Mouse (Mus musculus) myocyte (in vitro differentiated cells): Measurements from ENCODE around the gene Irak4. TPM values are rescaled to one million over a fixed set of nuclear protein-coding genes. Genes with fewer than 3 reads are reported as not detected.

Source experiments
- H3K27me3 ChIP-seq: one replicate; pipeline ENCODE4 v1.6.1; 2011; ENCODE audit not compliant: control insufficient read depth, insufficient read depth, insufficient read length
- H3K36me3 ChIP-seq: one replicate; pipeline ENCODE4 v1.6.1; 2011; ENCODE audit not compliant: control insufficient read depth, insufficient read depth
- H3K4me2 ChIP-seq: one replicate; pipeline ENCODE4 v1.6.1; 2011; ENCODE audit warnings: low read depth, control low read depth
- H3K4me3 ChIP-seq: one replicate; pipeline ENCODE4 v1.5.1; 2011; ENCODE audit warnings: mild to moderate bottlenecking, control low read depth, moderate library complexity
- H3K79me2 ChIP-seq: one replicate; pipeline ENCODE4 v1.6.1; 2011; ENCODE audit not compliant: control insufficient read depth, insufficient read depth
- H3ac ChIP-seq: one replicate; pipeline ENCODE4 v1.6.1; 2011; ENCODE audit not compliant: control insufficient read depth, insufficient read length
- CEBPB ChIP-seq: IDR thresholded peaks from 2 replicates; pipeline ENCODE4 v1.6.1; 2011; ENCODE audit warnings: mild to moderate bottlenecking, moderate library complexity; ENCODE audit not compliant: poor library complexity, insufficient read depth, severe bottlenecking
- E2F4 ChIP-seq: IDR thresholded peaks from one replicate; pipeline ENCODE4 v1.6.1; 2011; ENCODE audit warnings: mild to moderate bottlenecking, control low read depth, moderate library complexity; ENCODE audit not compliant: insufficient read depth
- MAX ChIP-seq: IDR thresholded peaks from one replicate; pipeline ENCODE4 v1.6.1; 2011; ENCODE audit warnings: low read depth, mild to moderate bottlenecking, control low read depth
- MYOD1 ChIP-seq, 3 experiments: IDR thresholded peaks; one replicate each; pipeline ENCODE4 v1.6.1; 2011; ENCODE audit warnings: control low read depth in 2 of 3, low read depth in 2 of 3, mild to moderate bottlenecking in 2 of 3, moderate library complexity in 1 of 3; ENCODE audit not compliant: insufficient read length in 2 of 3, control insufficient read depth in 1 of 3
- MYOG ChIP-seq, 3 experiments: IDR thresholded peaks; one replicate each; pipeline ENCODE4 v1.6.1; 2011; ENCODE audit warnings: control low read depth in 2 of 3, low read depth in 2 of 3, mild to moderate bottlenecking in 2 of 3; ENCODE audit not compliant: insufficient read length in 2 of 3, control insufficient read depth in 1 of 3, insufficient read depth in 1 of 3
- POLR2A ChIP-seq: IDR thresholded peaks from one replicate; pipeline ENCODE4 v1.6.1; 2011; ENCODE audit warnings: low read depth, mild to moderate bottlenecking, control low read depth, moderate library complexity; ENCODE audit not compliant: insufficient read length
- POLR2AphosphoS2 ChIP-seq: IDR thresholded peaks from one replicate; pipeline ENCODE4 v1.6.1; 2011; ENCODE audit warnings: low read depth, control low read depth; ENCODE audit not compliant: insufficient read length
- REST ChIP-seq: IDR thresholded peaks from one replicate; pipeline ENCODE4 v1.6.1; 2011; ENCODE audit warnings: mild to moderate bottlenecking, control low read depth, moderate library complexity; ENCODE audit not compliant: insufficient read depth, insufficient read length
- SRF ChIP-seq: IDR thresholded peaks from one replicate; pipeline ENCODE4 v1.6.1; 2011; ENCODE audit warnings: low read depth; ENCODE audit not compliant: control insufficient read depth, insufficient read length
- TCF12 ChIP-seq: IDR thresholded peaks from one replicate; pipeline ENCODE4 v1.6.1; 2011; ENCODE audit warnings: mild to moderate bottlenecking, control low read depth; ENCODE audit not compliant: poor library complexity, insufficient read depth, severe bottlenecking
- TCF3 ChIP-seq: IDR thresholded peaks from one replicate; pipeline ENCODE4 v1.6.1; 2011; ENCODE audit warnings: low read depth, control low read depth; ENCODE audit not compliant: insufficient read length
- USF1 ChIP-seq: IDR thresholded peaks from one replicate; pipeline ENCODE4 v1.6.1; 2011; ENCODE audit warnings: low read depth, mild to moderate bottlenecking, control low read depth, moderate library complexity
- polyA plus RNA-seq: library from polyadenylated mRNA; unstranded; fragments of >200 nt; fragmentation: generic; extraction: Trizol; gene quantifications from one replicate; pipeline ENCODE4 v1.2.1, GENCODE M21; 2012; ENCODE audit warnings: missing spikeins

The Irak4 gene
- polyA plus RNA-seq, 1 experiment = 7.0 TPM

DNA sequence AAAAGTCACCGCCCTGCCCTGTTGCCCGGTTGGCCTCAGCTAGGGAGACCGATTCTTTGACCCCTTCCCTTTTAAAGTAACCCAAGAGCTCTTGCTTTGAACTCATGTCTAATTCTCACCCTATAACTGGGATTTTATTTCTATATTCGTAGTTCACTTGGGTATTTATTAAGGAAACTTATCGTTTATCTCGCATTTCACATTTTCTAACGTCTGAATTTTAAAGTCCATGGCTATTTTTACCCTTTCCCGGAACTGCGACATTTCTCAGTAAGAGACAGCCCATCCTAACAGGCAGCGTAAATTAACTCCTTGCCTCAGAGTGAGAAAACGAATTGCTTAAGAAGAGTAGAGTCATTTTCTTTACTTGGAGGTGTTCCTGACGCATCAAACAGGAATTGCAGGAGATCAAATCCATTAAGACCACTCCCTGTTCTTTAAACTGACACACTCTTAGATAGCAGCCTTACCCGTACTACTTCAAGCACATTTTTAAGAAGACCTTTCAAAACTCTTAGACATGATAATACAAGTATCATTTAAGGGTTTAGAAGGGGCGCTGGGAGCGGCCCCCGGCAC, 25.4 kb upstream of the Irak4 start:
- H3K4me3 ChIP-seq = no peak overlapping the region
- TF ChIP-seq MYOG (IDR thresholded peaks at IDR 0.05; ENCODE audit: control insufficient read depth in 1 of 3, insufficient read depth in 1 of 3, insufficient read length in 2 of 3, low read depth in 2 of 3) (no peak), MAX (no peak), POLR2AphosphoS2 (no peak), SRF (no peak), POLR2A (no peak), REST (no peak), CEBPB (no peak), E2F4 (no peak), USF1 (no peak), MYOD1 (IDR thresholded peaks at IDR 0.05; ENCODE audit: control insufficient read depth in 1 of 3, insufficient read length in 2 of 3, low read depth in 2 of 3) (no peak), TCF3 (no peak), TCF12 (no peak)
- peaks cover 21% of the 10 kb centered on the region for H3K27me3 ChIP-seq
- no peaks in the 10 kb centered on the region for H3K79me2 ChIP-seq
- no peaks in the 10 kb centered on the region for H3K36me3 ChIP-seq
- no peak overlapping the region for H3ac ChIP-seq
- H3K4me2 ChIP-seq = no peak overlapping the region

DNA sequence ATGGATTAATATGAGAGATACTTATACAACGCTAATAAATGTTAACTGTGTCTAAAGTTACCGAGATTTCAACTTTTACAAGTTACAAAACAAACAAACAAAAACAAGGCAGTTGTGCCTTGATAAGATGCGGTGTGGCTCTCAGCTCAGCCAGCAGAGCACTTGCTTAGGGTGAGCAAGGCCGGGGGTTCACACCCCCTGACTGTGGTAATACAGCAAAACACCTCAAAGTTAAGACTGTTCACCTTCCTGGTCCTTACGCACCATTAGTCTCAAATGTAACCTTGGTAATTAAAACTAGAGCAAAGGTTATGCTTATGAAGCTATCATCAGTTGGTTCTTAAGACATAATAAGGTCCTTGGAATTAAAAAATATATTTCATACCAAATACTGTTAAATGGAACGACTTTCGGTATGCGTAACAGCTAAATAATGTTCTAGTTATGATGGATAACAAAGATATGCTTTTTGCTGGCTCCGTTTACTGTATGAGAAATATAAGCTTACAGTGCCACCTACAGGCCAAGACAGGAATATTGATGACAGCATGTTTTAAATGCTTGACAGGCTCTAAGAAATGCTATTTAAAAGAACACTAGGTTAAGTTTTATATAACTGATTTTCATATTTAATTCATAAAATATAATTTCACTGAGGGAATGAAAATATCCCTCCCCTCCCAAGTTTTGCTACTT, 23.1 kb upstream of the Irak4 start:
- no peaks in the 10 kb centered on the region for H3K36me3 ChIP-seq
- peaks cover 13% of the 10 kb centered on the region for H3K27me3 ChIP-seq
- H3K4me2 ChIP-seq = no peak overlapping the region
- H3ac ChIP-seq = no peak overlapping the region
- no peaks in the 10 kb centered on the region for H3K79me2 ChIP-seq
- TF ChIP-seq CEBPB = no peak
- no peak for TF ChIP-seq MYOG (IDR thresholded peaks at IDR 0.05; ENCODE audit: control insufficient read depth in 1 of 3, insufficient read depth in 1 of 3, insufficient read length in 2 of 3, low read depth in 2 of 3)
- no peak for TF ChIP-seq MYOD1 (IDR thresholded peaks at IDR 0.05; ENCODE audit: control insufficient read depth in 1 of 3, insufficient read length in 2 of 3, low read depth in 2 of 3)
- TF ChIP-seq POLR2A = no peak
- TF ChIP-seq POLR2AphosphoS2 = no peak
- no peak for TF ChIP-seq TCF3
- no peak for TF ChIP-seq SRF
- no peak for TF ChIP-seq REST
- TF ChIP-seq E2F4 = no peak
- no peak for TF ChIP-seq MAX
- TF ChIP-seq TCF12 = no peak
- TF ChIP-seq USF1 = no peak
- no peak overlapping the region for H3K4me3 ChIP-seq

DNA sequence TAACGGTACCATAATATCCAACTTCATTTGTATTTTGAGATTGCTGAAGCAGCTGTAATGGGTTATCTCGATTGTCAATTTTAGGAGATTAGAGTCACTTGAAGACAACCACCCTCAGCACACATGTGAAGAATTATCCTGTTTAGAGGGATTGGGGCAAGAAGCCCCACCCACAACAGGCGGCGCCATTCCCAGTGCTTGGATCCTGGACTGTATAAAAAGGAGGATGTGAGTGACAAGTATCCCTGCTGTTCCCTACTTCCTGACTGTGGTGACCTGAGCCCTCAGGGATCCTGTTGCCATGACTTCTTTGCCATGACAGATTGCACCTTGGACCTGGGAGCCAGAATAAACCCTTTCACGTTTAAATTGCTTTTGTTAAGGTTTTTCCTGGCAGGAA, 22.5 kb upstream of the Irak4 start:
- Histone ChIP-seq H3K27me3 (peaks cover 8% of the 10 kb centered on the region), H3K4me3 (no peak overlapping the region), H3K79me2 (no peaks in the 10 kb centered on the region), H3K4me2 (no peak overlapping the region), H3K36me3 (no peaks in the 10 kb centered on the region), H3ac (no peak overlapping the region)
- TF ChIP-seq MYOG (IDR thresholded peaks at IDR 0.05; ENCODE audit: control insufficient read depth in 1 of 3, insufficient read depth in 1 of 3, insufficient read length in 2 of 3, low read depth in 2 of 3) (no peak), MYOD1 (IDR thresholded peaks at IDR 0.05; ENCODE audit: control insufficient read depth in 1 of 3, insufficient read length in 2 of 3, low read depth in 2 of 3) (no peak), TCF3 (no peak), USF1 (no peak), CEBPB (no peak), POLR2AphosphoS2 (no peak), E2F4 (no peak), SRF (no peak), REST (no peak), TCF12 (no peak), MAX (no peak), POLR2A (no peak)

DNA sequence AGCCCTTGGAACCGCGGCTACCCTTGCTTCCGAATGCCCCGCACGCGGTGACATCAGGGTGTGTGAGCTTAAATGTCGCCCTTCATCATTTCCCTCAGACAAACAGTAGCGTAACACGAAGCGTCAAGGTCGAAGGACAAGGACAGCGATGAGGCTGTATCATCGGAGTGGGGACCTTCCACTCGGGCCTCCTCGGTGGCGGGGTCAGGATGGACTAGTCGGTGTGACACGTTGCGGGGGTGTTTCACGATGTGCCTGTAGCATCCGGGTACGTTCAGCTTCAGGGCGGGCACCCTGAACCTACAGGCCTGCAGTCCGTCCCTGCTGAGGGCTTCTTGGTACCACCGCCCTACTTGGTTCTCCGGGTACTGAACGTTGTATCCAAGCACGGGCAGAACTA, 20.2 kb upstream of the Irak4 start:
- no peak overlapping the region for H3K4me3 ChIP-seq
- no peak overlapping the region for H3K4me2 ChIP-seq
- no peak overlapping the region for H3ac ChIP-seq
- H3K79me2 ChIP-seq = no peaks in the 10 kb centered on the region
- peaks cover 8% of the 10 kb centered on the region for H3K36me3 ChIP-seq
- peaks cover 6% of the 10 kb centered on the region for H3K27me3 ChIP-seq
- TF ChIP-seq MAX = no peak
- no peak for TF ChIP-seq POLR2A
- TF ChIP-seq POLR2AphosphoS2 = no peak
- TF ChIP-seq CEBPB = no peak
- no peak for TF ChIP-seq MYOG (IDR thresholded peaks at IDR 0.05; ENCODE audit: control insufficient read depth in 1 of 3, insufficient read depth in 1 of 3, insufficient read length in 2 of 3, low read depth in 2 of 3)
- TF ChIP-seq USF1 = no peak
- no peak for TF ChIP-seq TCF3
- TF ChIP-seq MYOD1 (IDR thresholded peaks at IDR 0.05; ENCODE audit: control insufficient read depth in 1 of 3, insufficient read length in 2 of 3, low read depth in 2 of 3) = no peak
- TF ChIP-seq TCF12 = no peak
- no peak for TF ChIP-seq REST
- no peak for TF ChIP-seq SRF
